Mouse (Mus musculus): Measurements from ENCODE around the gene Arf3. TPM values are rescaled to one million over a fixed set of nuclear protein-coding genes. Genes with fewer than 3 reads are reported as not detected.

The Arf3 gene
- polyA plus RNA-seq, 1 experiment from 2014 or later: 37.1 TPM

GRCm38 (mm10) chr15:98736521-98736920, 26.5 kb downstream of the Arf3 start:
- 86% methylated on average over 10 of the region's 10 CpGs for WGBS
- no peak for ATAC-seq (replicated peaks; ENCODE audit: low FRiP score, low TSS enrichment, low read depth)

GRCm38 (mm10) chr15:98733976-98734566, 28.9 kb downstream of the Arf3 start:
- DNase-seq (ENCODE audit: low spot score) (no peak), ATAC-seq (replicated peaks; ENCODE audit: low FRiP score, low TSS enrichment, low read depth) (no peak)
- Histone ChIP-seq H3K4me1 (replicated peaks; ENCODE audit: control insufficient read depth, insufficient read depth, low read length) (0 out of 2 replicates have a peak, but pooled peaks cover 4% of the 10 kb centered on the region), H3K4me3 (ENCODE audit: low read depth, low read length) (no peak overlapping the region), H3K9me3 (ENCODE audit: control insufficient read depth, low read length) (no peaks in the 10 kb centered on the region), H3K4me2 (ENCODE audit: low read length) (no peak overlapping the region), H3K9ac (ENCODE audit: low read length) (no peak overlapping the region), H3K36me3 (ENCODE audit: control insufficient read depth, insufficient read depth, low read length) (peaks cover 27% of the 10 kb centered on the region), H3K27me3 (replicated peaks; ENCODE audit: control insufficient read depth, insufficient read depth, low read length) (0 out of 2 replicates have a peak, but pooled peaks cover 3% of the 10 kb centered on the region), H3K27ac (ENCODE audit: low read depth) (no peak overlapping the region)
- WGBS: 72% methylated on average over 5 of the region's 5 CpGs

More at GRCm38 (mm10) chr15:98736521-98736920, 26.5 kb downstream of the Arf3 start:
- Histone ChIP-seq H3K4me3 (ENCODE audit: low read depth, low read length) (no peak overlapping the region), H3K9ac (ENCODE audit: low read length) (no peak overlapping the region), H3K36me3 (ENCODE audit: control insufficient read depth, insufficient read depth, low read length) (peaks cover 52% of the 10 kb centered on the region), H3K4me2 (ENCODE audit: low read length) (no peak overlapping the region), H3K4me1 (replicated peaks; ENCODE audit: control insufficient read depth, insufficient read depth, low read length) (0 out of 2 replicates have a peak, but pooled peaks cover 4% of the 10 kb centered on the region), H3K27ac (ENCODE audit: low read depth) (no peak overlapping the region), H3K27me3 (replicated peaks; ENCODE audit: control insufficient read depth, insufficient read depth, low read length) (no peaks in the 10 kb centered on the region), H3K9me3 (ENCODE audit: control insufficient read depth, low read length) (no peaks in the 10 kb centered on the region)
- DNase-seq (ENCODE audit: low spot score): no peak

- DNase-seq (ENCODE audit: low spot score): no peak
- peaks cover 21% of the 10 kb centered on the region for H3K36me3 ChIP-seq (ENCODE audit: control insufficient read depth, insufficient read depth, low read length)
- no peak overlapping the region for H3K4me2 ChIP-seq (ENCODE audit: low read length)
- no peak overlapping the region for H3K9ac ChIP-seq (ENCODE audit: low read length)
- 0 out of 2 replicates have a peak, but pooled peaks cover 5% of the 10 kb centered on the region for H3K27me3 ChIP-seq (replicated peaks; ENCODE audit: control insufficient read depth, insufficient read depth, low read length)
- 64% methylated on average over 6 of the region's 6 CpGs for WGBS
- ATAC-seq (replicated peaks; ENCODE audit: low FRiP score, low TSS enrichment, low read depth): no peak
- 0 out of 2 replicates have a peak, but pooled peaks cover 6% of the 10 kb centered on the region for H3K4me1 ChIP-seq (replicated peaks; ENCODE audit: control insufficient read depth, insufficient read depth, low read length)
- no peak overlapping the region for H3K27ac ChIP-seq (ENCODE audit: low read depth)
- no peaks in the 10 kb centered on the region for H3K9me3 ChIP-seq (ENCODE audit: control insufficient read depth, low read length)
- no peak overlapping the region for H3K4me3 ChIP-seq (ENCODE audit: low read depth, low read length)
Measured at GRCm38 (mm10) chr15:98733370-98733769, 29.6 kb downstream of the Arf3 start.

GRCm38 (mm10) chr15:98732006-98732531, 30.9 kb downstream of the Arf3 start:
- WGBS: 57% methylated on average over 8 of the region's 8 CpGs
- H3K4me2 ChIP-seq (ENCODE audit: low read length): no peak overlapping the region
- peaks cover 14% of the 10 kb centered on the region for H3K36me3 ChIP-seq (ENCODE audit: control insufficient read depth, insufficient read depth, low read length)
- H3K4me1 ChIP-seq (replicated peaks; ENCODE audit: control insufficient read depth, insufficient read depth, low read length): peaks cover 10% of the 10 kb centered on the region; the same call in 1 of the 2 replicates
- DNase-seq (ENCODE audit: low spot score) (no peak), ATAC-seq (replicated peaks; ENCODE audit: low FRiP score, low TSS enrichment, low read depth) (no peak)
- no peak overlapping the region for H3K9ac ChIP-seq (ENCODE audit: low read length)
- 0 out of 2 replicates have a peak, but pooled peaks cover 5% of the 10 kb centered on the region for H3K27me3 ChIP-seq (replicated peaks; ENCODE audit: control insufficient read depth, insufficient read depth, low read length)
- no peaks in the 10 kb centered on the region for H3K9me3 ChIP-seq (ENCODE audit: control insufficient read depth, low read length)
- no peak overlapping the region for H3K27ac ChIP-seq (ENCODE audit: low read depth)
- H3K4me3 ChIP-seq (ENCODE audit: low read depth, low read length): no peak overlapping the region

GRCm38 (mm10) chr15:98730790-98731189, 32.2 kb downstream of the Arf3 start:
- H3K27me3 ChIP-seq (replicated peaks; ENCODE audit: control insufficient read depth, insufficient read depth, low read length): 0 out of 2 replicates have a peak, but pooled peaks cover 5% of the 10 kb centered on the region
- no peak overlapping the region for H3K4me3 ChIP-seq (ENCODE audit: low read depth, low read length)
- peaks cover 15% of the 10 kb centered on the region for H3K4me1 ChIP-seq (replicated peaks; ENCODE audit: control insufficient read depth, insufficient read depth, low read length)
- no peak overlapping the region for H3K4me2 ChIP-seq (ENCODE audit: low read length)
- H3K9ac ChIP-seq (ENCODE audit: low read length): no peak overlapping the region
- no peak for ATAC-seq (replicated peaks; ENCODE audit: low FRiP score, low TSS enrichment, low read depth)
- DNase-seq (ENCODE audit: low spot score): no peak
- H3K36me3 ChIP-seq (ENCODE audit: control insufficient read depth, insufficient read depth, low read length): peaks cover 2% of the 10 kb centered on the region; the same call in 1 of the 2 replicates
- no peak overlapping the region for H3K27ac ChIP-seq (ENCODE audit: low read depth)
- 80% methylated on average over 6 of the region's 6 CpGs for WGBS
- no peaks in the 10 kb centered on the region for H3K9me3 ChIP-seq (ENCODE audit: control insufficient read depth, low read length)

GRCm38 (mm10) chr15:98729791-98730545, 33.0 kb downstream of the Arf3 start:
- no peak for ATAC-seq (replicated peaks; ENCODE audit: low FRiP score, low TSS enrichment, low read depth)
- Histone ChIP-seq H3K4me3 (ENCODE audit: low read depth, low read length) (no peak overlapping the region), H3K9ac (ENCODE audit: low read length) (no peak overlapping the region), H3K27ac (ENCODE audit: low read depth) (no peak overlapping the region), H3K36me3 (ENCODE audit: control insufficient read depth, insufficient read depth, low read length) (no peaks in the 10 kb centered on the region), H3K4me1 (replicated peaks; ENCODE audit: control insufficient read depth, insufficient read depth, low read length) (peaks cover 15% of the 10 kb centered on the region), H3K4me2 (ENCODE audit: low read length) (no peak overlapping the region), H3K27me3 (replicated peaks; ENCODE audit: control insufficient read depth, insufficient read depth, low read length) (0 out of 2 replicates have a peak, but pooled peaks cover 5% of the 10 kb centered on the region), H3K9me3 (ENCODE audit: control insufficient read depth, low read length) (no peaks in the 10 kb centered on the region)
- WGBS: 68% methylated on average over 7 of the region's 7 CpGs
- DNase-seq (ENCODE audit: low spot score): no peak

- Histone ChIP-seq H3K36me3 (ENCODE audit: control insufficient read depth, insufficient read depth, low read length) (no peaks in the 10 kb centered on the region), H3K4me2 (ENCODE audit: low read length) (peak overlapping the region; percentile 83), H3K9me3 (ENCODE audit: control insufficient read depth, low read length) (no peaks in the 10 kb centered on the region), H3K4me1 (replicated peaks; ENCODE audit: control insufficient read depth, insufficient read depth, low read length) (peaks cover 15% of the 10 kb centered on the region), H3K27ac (ENCODE audit: low read depth) (no peak overlapping the region), H3K9ac (ENCODE audit: low read length) (no peak overlapping the region), H3K27me3 (replicated peaks; ENCODE audit: control insufficient read depth, insufficient read depth, low read length) (0 out of 2 replicates have a peak, but pooled peaks cover 6% of the 10 kb centered on the region), H3K4me3 (ENCODE audit: low read depth, low read length) (0 out of 2 replicates have a peak overlapping the region, but pooled peaks have one; percentile 62)
- ATAC-seq (replicated peaks; ENCODE audit: low FRiP score, low TSS enrichment, low read depth) (no peak), DNase-seq (ENCODE audit: low spot score) (no peak)
- WGBS: 25% methylated on average over 9 of the region's 9 CpGs
Measured at GRCm38 (mm10) chr15:98728366-98728765, 34.6 kb downstream of the Arf3 start.

GRCm38 (mm10) chr15:98727443-98728321, 35.3 kb downstream of the Arf3 start, which contains the start of gene Fkbp11:
Gene Fkbp11, minus strand, starts transcription at chr15:98728198.
- Histone ChIP-seq H3K4me3 (ENCODE audit: low read depth, low read length) (peak within 1 kb of the TSS; percentile 62), H3K4me1 (replicated peaks; ENCODE audit: control insufficient read depth, insufficient read depth, low read length) (peaks cover 15% of the 10 kb centered on the region), H3K4me2 (ENCODE audit: low read length) (peak within 1 kb of the TSS; percentile 83), H3K36me3 (ENCODE audit: control insufficient read depth, insufficient read depth, low read length) (no peaks in the 10 kb centered on the region), H3K9me3 (ENCODE audit: control insufficient read depth, low read length) (no peaks in the 10 kb centered on the region), H3K27me3 (replicated peaks; ENCODE audit: control insufficient read depth, insufficient read depth, low read length) (0 out of 2 replicates have a peak, but pooled peaks cover 8% of the 10 kb centered on the region), H3K9ac (ENCODE audit: low read length) (peak within 1 kb of the TSS; percentile 53), H3K27ac (ENCODE audit: low read depth) (no peak within 1 kb of the TSS)
- WGBS: under 1% methylated on average over 39 of the region's 39 CpGs
- ATAC-seq (replicated peaks; ENCODE audit: low FRiP score, low TSS enrichment, low read depth) (peak; percentile 78), DNase-seq (ENCODE audit: low spot score) (peak; percentile 78)

Data from intestine, embryonic 14.5 days (tissue).